Mouse (Mus musculus) heart, adult 8-10 months (tissue): ENCODE measurements around the gene Adamtsl1. TPM values are rescaled to one million over a fixed set of nuclear protein-coding genes. Genes with fewer than 3 reads are reported as not detected.

Experiments used
- DNase-seq: peaks from one replicate; pipeline ENCODE4 v3.0.0; 2022; ENCODE audit warnings: low spot score
- total RNA-seq, 4 experiments: library from RNA; stranded (reverse); gene quantifications; 2 replicates each; pipeline ENCODE4 v1.2.4; 2022

Gene Adamtsl1
- total RNA-seq, 4 experiments from 2014 or later = 2.0 to 2.9 (median 2.3) TPM

- no peak for DNase-seq
These were observed 798.4 kb downstream of the Adamtsl1 start for GRCm38 (mm10) chr4:86312366-86312765.

GRCm38 (mm10) chr4:86314442-86314841 is 800.5 kb downstream of the Adamtsl1 start:
- DNase-seq = no peak

GRCm38 (mm10) chr4:86315122-86315521 is 801.1 kb downstream of the Adamtsl1 start:
- no peak for DNase-seq

- no peak for DNase-seq
These were observed 804.1 kb downstream of the Adamtsl1 start for GRCm38 (mm10) chr4:86317916-86318542.

- no peak for DNase-seq
These were observed 811.4 kb downstream of the Adamtsl1 start for GRCm38 (mm10) chr4:86325411-86325810.

GRCm38 (mm10) chr4:86326003-86326402 is 812.0 kb downstream of the Adamtsl1 start:
- no peak for DNase-seq

- no peak for DNase-seq
These were observed 812.7 kb downstream of the Adamtsl1 start for GRCm38 (mm10) chr4:86326638-86327037.

GRCm38 (mm10) chr4:86329481-86329880 is 815.5 kb downstream of the Adamtsl1 start:
- no peak for DNase-seq

- no peak for DNase-seq
These were observed 822.0 kb downstream of the Adamtsl1 start for GRCm38 (mm10) chr4:86335861-86336415.

- peak; percentile 23 for DNase-seq
These were observed 823.3 kb downstream of the Adamtsl1 start for GRCm38 (mm10) chr4:86337216-86337765.

GRCm38 (mm10) chr4:86349341-86349740 is 835.4 kb downstream of the Adamtsl1 start:
- DNase-seq = no peak

GRCm38 (mm10) chr4:86352121-86352520 is 838.1 kb downstream of the Adamtsl1 start:
- DNase-seq = no peak

GRCm38 (mm10) chr4:86353550-86353949 is 839.6 kb downstream of the Adamtsl1 start:
- DNase-seq = no peak

GRCm38 (mm10) chr4:86359398-86359797 is 845.4 kb downstream of the Adamtsl1 start:
- no peak for DNase-seq

GRCm38 (mm10) chr4:86369055-86369454 is 855.1 kb downstream of the Adamtsl1 start:
- no peak for DNase-seq

GRCm38 (mm10) chr4:86373166-86373565 is 859.2 kb downstream of the Adamtsl1 start:
- DNase-seq = no peak

GRCm38 (mm10) chr4:86383124-86383523 is 869.2 kb downstream of the Adamtsl1 start:
- DNase-seq = no peak

GRCm38 (mm10) chr4:86385121-86385520 is 871.1 kb downstream of the Adamtsl1 start:
- no peak for DNase-seq

- no peak for DNase-seq
These were observed 874.5 kb downstream of the Adamtsl1 start for GRCm38 (mm10) chr4:86388430-86388829.

GRCm38 (mm10) chr4:86391176-86391575 is 877.2 kb downstream of the Adamtsl1 start:
- DNase-seq = no peak

GRCm38 (mm10) chr4:86395636-86396035 is 881.7 kb downstream of the Adamtsl1 start:
- peak; percentile 37 for DNase-seq

GRCm38 (mm10) chr4:86396672-86397288 is 882.8 kb downstream of the Adamtsl1 start:
- no peak for DNase-seq

GRCm38 (mm10) chr4:86397470-86397869 is 883.5 kb downstream of the Adamtsl1 start:
- no peak for DNase-seq
